Mouse (Mus musculus): ENCODE measurements around the gene Midn.

Midn gene

GRCm38 (mm10) chr10:80144864-80145838, 2.9 kb upstream of the Midn start:
- no peak for DNase-seq

- no peak for DNase-seq
These were observed 2.2 kb upstream of the Midn start for GRCm38 (mm10) chr10:80145896-80146295.

GRCm38 (mm10) chr10:80146568-80147011, 1.5 kb upstream of the Midn start:
- DNase-seq: no peak

- DNase-seq: no peak
These were observed 840 bp upstream of the Midn start for GRCm38 (mm10) chr10:80147146-80147718.

- DNase-seq: peak; percentile 94
These were observed 678 bp downstream of the Midn start for GRCm38 (mm10) chr10:80148610-80149290.

GRCm38 (mm10) chr10:80149291-80150225, 1.5 kb downstream of the Midn start:
- DNase-seq: peak; percentile 99

GRCm38 (mm10) chr10:80150226-80151210, 2.4 kb downstream of the Midn start:
- no peak for DNase-seq

GRCm38 (mm10) chr10:80151211-80152034, 3.4 kb downstream of the Midn start:
- DNase-seq: no peak

- no peak for DNase-seq
These were observed 4.2 kb downstream of the Midn start for GRCm38 (mm10) chr10:80152071-80152872.

GRCm38 (mm10) chr10:80152873-80153260, 4.8 kb downstream of the Midn start:
- no peak for DNase-seq

- DNase-seq: no peak
These were observed 5.6 kb downstream of the Midn start for GRCm38 (mm10) chr10:80153713-80154112.

GRCm38 (mm10) chr10:80154384-80154783, 6.3 kb downstream of the Midn start:
- no peak for DNase-seq

- no peak for DNase-seq
These were observed 7.2 kb downstream of the Midn start for GRCm38 (mm10) chr10:80155277-80155676.

- DNase-seq: no peak
These were observed 8.1 kb downstream of the Midn start for GRCm38 (mm10) chr10:80156002-80156751.

- no peak for DNase-seq
These were observed 8.6 kb downstream of the Midn start for GRCm38 (mm10) chr10:80156752-80157053.

GRCm38 (mm10) chr10:80157141-80157929, 9.3 kb downstream of the Midn start:
- no peak for DNase-seq

- DNase-seq: no peak
These were observed 10.4 kb downstream of the Midn start for GRCm38 (mm10) chr10:80158307-80158986.

All from right cerebral cortex, postnatal 25 days (tissue).